13 mouse cellular contexts compared by ENCODE assay signal in the genomic region with DNA sequence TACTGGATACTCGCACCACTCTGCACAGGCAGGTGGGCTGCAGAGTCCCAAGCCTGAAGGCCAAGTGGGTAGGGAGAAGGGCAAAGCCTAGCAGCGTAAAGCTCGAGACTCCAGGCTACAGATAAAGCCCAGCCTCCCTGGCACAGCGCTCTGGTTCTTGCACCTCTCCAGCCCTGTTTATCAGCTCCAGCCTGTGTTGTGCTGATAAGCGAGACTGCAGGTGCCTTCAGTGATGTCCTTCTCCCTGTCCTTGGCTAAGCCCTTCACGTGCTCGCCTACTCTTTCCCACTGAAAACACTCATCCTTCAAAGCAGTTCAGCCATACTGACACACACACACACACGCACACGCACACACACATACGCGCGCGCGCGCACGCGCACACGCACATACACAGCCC. TPM values are rescaled to one million over a fixed set of nuclear protein-coding genes. Genes with fewer than 3 reads are reported as not detected.
DNase-seq lines count a peak whose midpoint lies in the region; ATAC-seq and TF ChIP-seq lines count a peak whose summit lies in the region.
"Had no signal": no experiment of that assay in that cellular context is flagged by ENCODE, and none has a peak within 500 bp of the region (broad histone marks: within the 10 kb centered on the region; RNA-seq: fewer than 3 reads in every experiment).

No protein-coding gene starts in this region.

- peaks cover 19% of the 10 kb centered on the region for H3K4me1 ChIP-seq in G1E (ENCODE audit: insufficient read depth, low read depth, low read length)
- H3K4me1 ChIP-seq: embryonic facial prominence, embryonic 12.5 days had no signal

- peak overlapping the region; percentile 54; the same call in 1 of the 2 replicates for H3K4me3 ChIP-seq in G1E (ENCODE audit: low read depth, low read length)
- H3K4me3 ChIP-seq: embryonic facial prominence, embryonic 12.5 days had no signal

- no peak for TF ChIP-seq CTCF in G1E (IDR thresholded peaks at IDR 0.05; ENCODE audit: low read depth, low read length)

- peak; percentile 43 for DNase-seq in G1E (ENCODE audit: low spot score)
- DNase-seq in c-Kit-negative CD71-positive TER-119-positive erythroid progenitor cells, embryonic 14.5 days (ENCODE audit: low read depth, low spot score) = peak; percentile 26
- peak; percentile 28 for DNase-seq in heart, postnatal 4 days
- no peak for DNase-seq in cerebellum, adult 11 months
- no peak for DNase-seq in kidney, adult 9 months
- DNase-seq in urinary bladder, postnatal 10 days (ENCODE audit: low spot score) = no peak
- DNase-seq: kidney, adult 11 months; right cerebral cortex, postnatal 25 days; thymus, postnatal 36 days had no signal

- no peaks in the 10 kb centered on the region for H3K9me3 ChIP-seq in G1E (replicated peaks)
- H3K9me3 ChIP-seq: embryonic facial prominence, embryonic 12.5 days had no signal

- peaks cover 7% of the 10 kb centered on the region; the same call in 1 of the 2 replicates for H3K27me3 ChIP-seq in G1E (ENCODE audit: insufficient read depth, low read length)
- H3K27me3 ChIP-seq: embryonic facial prominence, embryonic 12.5 days; Patski had no signal

- ATAC-seq in G1E (ENCODE audit: extremely low read depth, insufficient number of reproducible peaks, low FRiP score, poor library complexity, severe bottlenecking) = peak; percentile 96
- peak; percentile 98 for ATAC-seq in megakaryocyte-erythroid progenitor cell, adult 5-6 weeks (replicated peaks; ENCODE audit: low FRiP score, low TSS enrichment, poor library complexity, severe bottlenecking)
- ATAC-seq: lung, postnatal 0 days; Patski had no signal

- peaks cover 17% of the 10 kb centered on the region for H3K36me3 ChIP-seq in G1E (replicated peaks)

RNA-seq across cellular contexts. Expression of a gene that starts 51.9 kb away (rescaled TPM):
- not detected in 2 replicates for total RNA-seq in G1E (2014; fragmentation: Nextera tagmentation)
- total RNA-seq in G1E (2017) = 0.06 and 0.11 TPM in 2 replicates
- not detected in 2 replicates for polyA plus RNA-seq in G1E (2012)
- under 1 TPM; 0.17 to 0.52 TPM for total RNA-seq in heart, postnatal 4 days (2021)
- not detected in 2 replicates for total RNA-seq in megakaryocyte-erythroid progenitor cell, adult 5-6 weeks (2014; fragmentation: Nextera tagmentation)
- total RNA-seq in megakaryocyte-erythroid progenitor cell, adult 5-6 weeks (2017) = not detected in 2 replicates

Comparison
In these comparisons a context has a peak if more than half of its experiments do, and no peak if none do; other contexts are left out.
1. DNase-seq: peak in G1E (single experiment), c-Kit-negative CD71-positive TER-119-positive erythroid progenitor cells, embryonic 14.5 days (single experiment) and heart, postnatal 4 days (single experiment); none in cerebellum, adult 11 months (single experiment), kidney, adult 9 months (single experiment) and urinary bladder, postnatal 10 days (single experiment).